Mouse (Mus musculus): ENCODE measurements at regions not wholly inside any gene's neighbourhood (a gene's known extent, or its start where the extent isn't known, plus 50 kb on each side); places are given as distances from the start of the nearest gene placed in this dataset.

GRCm38 (mm10) chr6:8831204-8831603 is 52.9 kb upstream of the Ica1 start:
- no peak overlapping the region for H3K27ac ChIP-seq (ENCODE audit: low read depth, low read length)
- no peaks in the 10 kb centered on the region for H3K9me3 ChIP-seq (ENCODE audit: control insufficient read depth, low read length)
- H3K27me3 ChIP-seq (ENCODE audit: control insufficient read depth, insufficient read depth, low read length): no peaks in the 10 kb centered on the region
- ATAC-seq (ENCODE audit: low FRiP score, low TSS enrichment): no peak; the same call in 1 of the 2 replicates
- no peaks in the 10 kb centered on the region for H3K36me3 ChIP-seq (ENCODE audit: control insufficient read depth, insufficient read depth, low read length)
- no peak overlapping the region for H3K9ac ChIP-seq (ENCODE audit: low read depth, low read length)
- H3K4me2 ChIP-seq (replicated peaks; ENCODE audit: low read depth, low read length): no peak overlapping the region
- H3K4me1 ChIP-seq (ENCODE audit: control insufficient read depth, insufficient read depth, low read length): no peaks in the 10 kb centered on the region
- WGBS: 55% methylated on average over 2 of the region's 2 CpGs
- no peak overlapping the region for H3K4me3 ChIP-seq (ENCODE audit: low read length)

- no peak overlapping the region for H3K4me2 ChIP-seq (replicated peaks; ENCODE audit: low read depth, low read length)
- no peak overlapping the region for H3K27ac ChIP-seq (ENCODE audit: low read depth, low read length)
- no peaks in the 10 kb centered on the region for H3K27me3 ChIP-seq (ENCODE audit: control insufficient read depth, insufficient read depth, low read length)
- no peak overlapping the region for H3K9ac ChIP-seq (ENCODE audit: low read depth, low read length)
- H3K36me3 ChIP-seq (ENCODE audit: control insufficient read depth, insufficient read depth, low read length): no peaks in the 10 kb centered on the region
- H3K4me3 ChIP-seq (ENCODE audit: low read length): no peak overlapping the region
- H3K4me1 ChIP-seq (ENCODE audit: control insufficient read depth, insufficient read depth, low read length): no peaks in the 10 kb centered on the region
- no peak for ATAC-seq (ENCODE audit: low FRiP score, low TSS enrichment)
- 86% methylated on average over 1 of the region's 1 CpGs for WGBS
- H3K9me3 ChIP-seq (ENCODE audit: control insufficient read depth, low read length): no peaks in the 10 kb centered on the region
These were observed 54.6 kb upstream of the Ica1 start for GRCm38 (mm10) chr6:8832924-8833323.

- no peaks in the 10 kb centered on the region for H3K27me3 ChIP-seq (ENCODE audit: control insufficient read depth, insufficient read depth, low read length)
- H3K4me1 ChIP-seq (ENCODE audit: control insufficient read depth, insufficient read depth, low read length): no peaks in the 10 kb centered on the region
- no peak overlapping the region for H3K9ac ChIP-seq (ENCODE audit: low read depth, low read length)
- H3K27ac ChIP-seq (ENCODE audit: low read depth, low read length): no peak overlapping the region
- H3K36me3 ChIP-seq (ENCODE audit: control insufficient read depth, insufficient read depth, low read length): no peaks in the 10 kb centered on the region
- H3K9me3 ChIP-seq (ENCODE audit: control insufficient read depth, low read length): no peaks in the 10 kb centered on the region
- no peak for ATAC-seq (ENCODE audit: low FRiP score, low TSS enrichment)
- H3K4me2 ChIP-seq (replicated peaks; ENCODE audit: low read depth, low read length): no peak overlapping the region
- no peak overlapping the region for H3K4me3 ChIP-seq (ENCODE audit: low read length)
- WGBS: 92% methylated on average over 5 of the region's 5 CpGs
These were observed 75.4 kb upstream of the Ica1 start for GRCm38 (mm10) chr6:8853657-8854056.

- WGBS: 56% methylated on average over 2 of the region's 2 CpGs
- H3K27ac ChIP-seq (ENCODE audit: low read depth, low read length): no peak overlapping the region
- no peaks in the 10 kb centered on the region for H3K27me3 ChIP-seq (ENCODE audit: control insufficient read depth, insufficient read depth, low read length)
- H3K36me3 ChIP-seq (ENCODE audit: control insufficient read depth, insufficient read depth, low read length): no peaks in the 10 kb centered on the region
- H3K4me3 ChIP-seq (ENCODE audit: low read length): no peak overlapping the region
- H3K9ac ChIP-seq (ENCODE audit: low read depth, low read length): no peak overlapping the region
- no peaks in the 10 kb centered on the region for H3K9me3 ChIP-seq (ENCODE audit: control insufficient read depth, low read length)
- H3K4me2 ChIP-seq (replicated peaks; ENCODE audit: low read depth, low read length): no peak overlapping the region
- H3K4me1 ChIP-seq (ENCODE audit: control insufficient read depth, insufficient read depth, low read length): no peaks in the 10 kb centered on the region
- no peak for ATAC-seq (ENCODE audit: low FRiP score, low TSS enrichment)
These were observed 82.3 kb upstream of the Ica1 start for GRCm38 (mm10) chr6:8860581-8860980.

GRCm38 (mm10) chr6:8863843-8864620 is 84.2 kb upstream of the Nxph1 start:
- Histone ChIP-seq H3K27me3 (ENCODE audit: control insufficient read depth, insufficient read depth, low read length) (no peaks in the 10 kb centered on the region), H3K4me3 (ENCODE audit: low read length) (no peak overlapping the region), H3K27ac (ENCODE audit: low read depth, low read length) (no peak overlapping the region), H3K36me3 (ENCODE audit: control insufficient read depth, insufficient read depth, low read length) (no peaks in the 10 kb centered on the region), H3K4me2 (replicated peaks; ENCODE audit: low read depth, low read length) (no peak overlapping the region), H3K4me1 (ENCODE audit: control insufficient read depth, insufficient read depth, low read length) (no peaks in the 10 kb centered on the region), H3K9me3 (ENCODE audit: control insufficient read depth, low read length) (no peaks in the 10 kb centered on the region), H3K9ac (ENCODE audit: low read depth, low read length) (no peak overlapping the region)
- ATAC-seq (ENCODE audit: low FRiP score, low TSS enrichment): no peak
- 54% methylated on average over 8 of the region's 8 CpGs for WGBS

GRCm38 (mm10) chr6:8877373-8878070 is 70.7 kb upstream of the Nxph1 start:
- H3K27ac ChIP-seq (ENCODE audit: low read depth, low read length): no peak overlapping the region
- H3K9ac ChIP-seq (ENCODE audit: low read depth, low read length): no peak overlapping the region
- H3K27me3 ChIP-seq (ENCODE audit: control insufficient read depth, insufficient read depth, low read length): no peaks in the 10 kb centered on the region
- H3K4me3 ChIP-seq (ENCODE audit: low read length): no peak overlapping the region
- ATAC-seq (ENCODE audit: low FRiP score, low TSS enrichment): no peak; the same call in 1 of the 2 replicates
- WGBS: 27% methylated on average over 11 of the region's 11 CpGs
- H3K4me2 ChIP-seq (replicated peaks; ENCODE audit: low read depth, low read length): no peak overlapping the region
- no peaks in the 10 kb centered on the region for H3K36me3 ChIP-seq (ENCODE audit: control insufficient read depth, insufficient read depth, low read length)
- H3K9me3 ChIP-seq (ENCODE audit: control insufficient read depth, low read length): no peaks in the 10 kb centered on the region
- no peaks in the 10 kb centered on the region for H3K4me1 ChIP-seq (ENCODE audit: control insufficient read depth, insufficient read depth, low read length)

GRCm38 (mm10) chr6:8893665-8894064 is 54.6 kb upstream of the Nxph1 start:
- Histone ChIP-seq H3K27ac (ENCODE audit: low read depth, low read length) (no peak overlapping the region), H3K4me1 (ENCODE audit: control insufficient read depth, insufficient read depth, low read length) (no peaks in the 10 kb centered on the region), H3K9me3 (ENCODE audit: control insufficient read depth, low read length) (no peaks in the 10 kb centered on the region; the same call in 1 of the 2 replicates), H3K4me3 (ENCODE audit: low read length) (no peak overlapping the region), H3K4me2 (replicated peaks; ENCODE audit: low read depth, low read length) (no peak overlapping the region), H3K36me3 (ENCODE audit: control insufficient read depth, insufficient read depth, low read length) (no peaks in the 10 kb centered on the region), H3K27me3 (ENCODE audit: control insufficient read depth, insufficient read depth, low read length) (no peaks in the 10 kb centered on the region), H3K9ac (ENCODE audit: low read depth, low read length) (no peak overlapping the region)
- 67% methylated on average over 4 of the region's 4 CpGs for WGBS
- ATAC-seq (ENCODE audit: low FRiP score, low TSS enrichment): 0 out of 2 replicates have a peak, but pooled peaks have one; percentile 32

GRCm38 (mm10) chr6:8896097-8896496 is 52.1 kb upstream of the Nxph1 start:
- 86% methylated on average over 4 of the region's 4 CpGs for WGBS
- no peak for ATAC-seq (ENCODE audit: low FRiP score, low TSS enrichment)
- no peaks in the 10 kb centered on the region for H3K4me1 ChIP-seq (ENCODE audit: control insufficient read depth, insufficient read depth, low read length)
- no peak overlapping the region for H3K27ac ChIP-seq (ENCODE audit: low read depth, low read length)
- H3K9ac ChIP-seq (ENCODE audit: low read depth, low read length): no peak overlapping the region
- no peaks in the 10 kb centered on the region for H3K9me3 ChIP-seq (ENCODE audit: control insufficient read depth, low read length)
- no peaks in the 10 kb centered on the region for H3K27me3 ChIP-seq (ENCODE audit: control insufficient read depth, insufficient read depth, low read length)
- no peak overlapping the region for H3K4me2 ChIP-seq (replicated peaks; ENCODE audit: low read depth, low read length)
- no peak overlapping the region for H3K4me3 ChIP-seq (ENCODE audit: low read length)
- no peaks in the 10 kb centered on the region for H3K36me3 ChIP-seq (ENCODE audit: control insufficient read depth, insufficient read depth, low read length)

GRCm38 (mm10) chr6:8896822-8897221 is 51.4 kb upstream of the Nxph1 start:
- WGBS: 54% methylated on average over 5 of the region's 5 CpGs
- no peaks in the 10 kb centered on the region for H3K27me3 ChIP-seq (ENCODE audit: control insufficient read depth, insufficient read depth, low read length)
- no peak overlapping the region for H3K27ac ChIP-seq (ENCODE audit: low read depth, low read length)

More at GRCm38 (mm10) chr6:8896822-8897221, 51.4 kb upstream of the Nxph1 start:
- H3K4me2 ChIP-seq (replicated peaks; ENCODE audit: low read depth, low read length): no peak overlapping the region
- no peaks in the 10 kb centered on the region for H3K9me3 ChIP-seq (ENCODE audit: control insufficient read depth, low read length)
- no peaks in the 10 kb centered on the region for H3K36me3 ChIP-seq (ENCODE audit: control insufficient read depth, insufficient read depth, low read length)
- no peaks in the 10 kb centered on the region for H3K4me1 ChIP-seq (ENCODE audit: control insufficient read depth, insufficient read depth, low read length)
- H3K9ac ChIP-seq (ENCODE audit: low read depth, low read length): no peak overlapping the region
- no peak for ATAC-seq (ENCODE audit: low FRiP score, low TSS enrichment)
- H3K4me3 ChIP-seq (ENCODE audit: low read length): no peak overlapping the region
